Mouse (Mus musculus) testis, adult 2 months (tissue): Measurements from ENCODE around the gene 2810408A11Rik.

Experiments used
- CTCF ChIP-seq: fragments of 200-500 bp; IDR thresholded peaks from 2 replicates; pipeline ENCODE4 v1.5.1; 2012; ENCODE audit warnings: low read depth, mild to moderate bottlenecking, inconsistent platforms, low read length, moderate library complexity; ENCODE audit not compliant: control insufficient read depth, insufficient read depth, insufficient replicate concordance
- POLR2A ChIP-seq: fragments of 200-500 bp; IDR thresholded peaks from 2 replicates; pipeline ENCODE4 v1.6.1; 2012; ENCODE audit warnings: low read depth, mild to moderate bottlenecking, inconsistent platforms, low read length, moderate library complexity; ENCODE audit not compliant: control insufficient read depth

DNA sequence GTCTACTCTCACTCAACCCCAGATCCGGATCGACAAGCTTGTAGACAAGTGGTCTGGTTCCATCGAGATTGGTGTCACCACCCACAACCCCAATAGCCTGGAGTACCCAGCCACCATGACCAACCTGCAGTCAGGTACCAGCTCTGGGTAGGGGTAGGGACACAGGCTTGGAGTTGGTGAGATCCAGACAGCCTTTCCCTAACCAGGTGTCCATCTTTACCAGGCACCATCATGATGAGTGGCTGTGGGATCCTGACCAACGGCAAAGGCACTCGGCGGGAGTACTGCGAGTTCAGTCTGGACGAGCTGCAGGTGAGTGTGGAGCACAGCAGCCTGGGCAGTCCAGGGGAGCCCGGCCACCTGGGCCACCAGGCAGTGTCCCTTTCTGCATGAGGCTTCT lies 3.5 kb upstream of the 2810408A11Rik start:
- TF ChIP-seq POLR2A (no peak), CTCF (no peak)
